ENCODE assay signal across 8 mouse cellular contexts in genomic region chr10:42308687-42308987, GRCm38 (mm10). TPM values are rescaled to one million over a fixed set of nuclear protein-coding genes. Genes with fewer than 3 reads are reported as not detected.
DNase-seq lines count a peak whose midpoint lies in the region; ATAC-seq lines count a peak whose summit lies in the region.

No protein-coding gene starts in this region.

- no peak overlapping the region for H3K9ac ChIP-seq in kidney, embryonic 16.5 days (replicated peaks; ENCODE audit: low read length)
- no peak overlapping the region; the same call in 1 of the 2 replicates for H3K9ac ChIP-seq in embryonic facial prominence, embryonic 15.5 days
- H3K9ac ChIP-seq in hindbrain, embryonic 16.5 days (ENCODE audit: low read depth, low read length) = peak overlapping the region; percentile 24
- peak overlapping the region; percentile 47 for H3K9ac ChIP-seq in midbrain, embryonic 15.5 days

- no peak overlapping the region for H3K27ac ChIP-seq in kidney, embryonic 16.5 days (ENCODE audit: low read length)
- H3K27ac ChIP-seq in embryonic facial prominence, embryonic 15.5 days (replicated peaks) = no peak overlapping the region
- no peak overlapping the region for H3K27ac ChIP-seq in hindbrain, embryonic 16.5 days (ENCODE audit: low read depth, low read length)
- H3K27ac ChIP-seq in midbrain, embryonic 15.5 days = no peak overlapping the region

- no peak for DNase-seq in kidney, postnatal 4 days
- DNase-seq in thymus, postnatal 4 days = no peak
- no peak for DNase-seq in spleen, postnatal 36 days (ENCODE audit: low spot score in 2 of 2)
- no peak for DNase-seq in natural killer cell, adult 2 months (ENCODE audit: low spot score in 2 of 2)

- H3K36me3 ChIP-seq in kidney, embryonic 16.5 days (ENCODE audit: insufficient read depth, low read length) = no peaks in the 10 kb centered on the region
- no peaks in the 10 kb centered on the region for H3K36me3 ChIP-seq in embryonic facial prominence, embryonic 15.5 days
- H3K36me3 ChIP-seq in hindbrain, embryonic 16.5 days (ENCODE audit: control insufficient read depth, insufficient read depth, low read length) = no peaks in the 10 kb centered on the region
- H3K36me3 ChIP-seq in midbrain, embryonic 15.5 days (replicated peaks) = no peaks in the 10 kb centered on the region

- peak overlapping the region; percentile 44 for H3K4me2 ChIP-seq in kidney, embryonic 16.5 days (replicated peaks; ENCODE audit: low read depth, low read length)
- H3K4me2 ChIP-seq in embryonic facial prominence, embryonic 15.5 days (replicated peaks) = peak overlapping the region; percentile 51
- H3K4me2 ChIP-seq in hindbrain, embryonic 16.5 days (ENCODE audit: low read length) = peak overlapping the region; percentile 59
- peak overlapping the region; percentile 56 for H3K4me2 ChIP-seq in midbrain, embryonic 15.5 days

- H3K4me3 ChIP-seq in kidney, embryonic 16.5 days (ENCODE audit: low read length) = peak overlapping the region; percentile 28
- peak overlapping the region; percentile 33 for H3K4me3 ChIP-seq in embryonic facial prominence, embryonic 15.5 days (replicated peaks)
- peak overlapping the region; percentile 32 for H3K4me3 ChIP-seq in hindbrain, embryonic 16.5 days (ENCODE audit: low read length)
- peak overlapping the region; percentile 31 for H3K4me3 ChIP-seq in midbrain, embryonic 15.5 days

- 29% methylated on average over 8 of the region's 8 CpGs for WGBS in kidney, embryonic 16.5 days
- WGBS in embryonic facial prominence, embryonic 15.5 days = 36% methylated on average over 8 of the region's 8 CpGs
- 32% methylated on average over 8 of the region's 8 CpGs for WGBS in hindbrain, embryonic 16.5 days
- 30% methylated on average over 8 of the region's 8 CpGs for WGBS in midbrain, embryonic 15.5 days

- H3K9me3 ChIP-seq in kidney, embryonic 16.5 days (ENCODE audit: low read length) = no peaks in the 10 kb centered on the region
- no peaks in the 10 kb centered on the region for H3K9me3 ChIP-seq in embryonic facial prominence, embryonic 15.5 days (replicated peaks)
- no peaks in the 10 kb centered on the region for H3K9me3 ChIP-seq in hindbrain, embryonic 16.5 days (ENCODE audit: control insufficient read depth, low read length)
- H3K9me3 ChIP-seq in midbrain, embryonic 15.5 days = no peaks in the 10 kb centered on the region

- no peak for ATAC-seq in kidney, embryonic 16.5 days (ENCODE audit: low FRiP score, low TSS enrichment)
- ATAC-seq in embryonic facial prominence, embryonic 15.5 days (ENCODE audit: insufficient number of reproducible peaks, low FRiP score, low TSS enrichment, low read depth) = no peak
- ATAC-seq in hindbrain, embryonic 16.5 days = no peak; the same call in 1 of the 2 replicates
- peak; percentile 46; the same call in 1 of the 2 replicates for ATAC-seq in midbrain, embryonic 15.5 days (replicated peaks)

- no peaks in the 10 kb centered on the region for H3K4me1 ChIP-seq in kidney, embryonic 16.5 days (ENCODE audit: insufficient read depth, low read length)
- no peaks in the 10 kb centered on the region for H3K4me1 ChIP-seq in embryonic facial prominence, embryonic 15.5 days
- peaks cover 3% of the 10 kb centered on the region for H3K4me1 ChIP-seq in hindbrain, embryonic 16.5 days (ENCODE audit: control insufficient read depth, insufficient read depth, low read depth, low read length)
- peaks cover 5% of the 10 kb centered on the region; the same call in 1 of the 2 replicates for H3K4me1 ChIP-seq in midbrain, embryonic 15.5 days

- H3K27me3 ChIP-seq in kidney, embryonic 16.5 days (ENCODE audit: insufficient read depth, low read length) = no peaks in the 10 kb centered on the region
- peaks cover 16% of the 10 kb centered on the region; the same call in 1 of the 2 replicates for H3K27me3 ChIP-seq in embryonic facial prominence, embryonic 15.5 days
- H3K27me3 ChIP-seq in hindbrain, embryonic 16.5 days (replicated peaks; ENCODE audit: control insufficient read depth, insufficient read depth, low read length) = peaks cover 9% of the 10 kb centered on the region
- no peaks in the 10 kb centered on the region for H3K27me3 ChIP-seq in midbrain, embryonic 15.5 days (replicated peaks)

RNA-seq across cellular contexts. Expression of gene Foxo3, which starts 32.1 kb away (rescaled TPM):
- 5.9 and 6.3 TPM in 2 replicates for polyA plus RNA-seq in kidney, embryonic 16.5 days (2015; fragmentation: Nextera tagmentation; extraction: Ambion mirVana)
- polyA plus RNA-seq in embryonic facial prominence, embryonic 15.5 days (2015; fragmentation: Nextera tagmentation; extraction: Ambion mirVana) = 9.4 and 10.0 TPM in 2 replicates
- polyA plus RNA-seq in hindbrain, embryonic 16.5 days (2015; fragmentation: Nextera tagmentation; extraction: Ambion mirVana) = 4.3 and 4.4 TPM in 2 replicates
- polyA plus RNA-seq in midbrain, embryonic 15.5 days (2015; fragmentation: Nextera tagmentation; extraction: Ambion mirVana) = 4.4 TPM in 2 replicates

Comparison
In these comparisons a context has a peak if more than half of its experiments do, and no peak if none do; other contexts are left out.
1. H3K9ac ChIP-seq: peak in hindbrain, embryonic 16.5 days (single experiment) and midbrain, embryonic 15.5 days (single experiment); none in kidney, embryonic 16.5 days (single experiment) and embryonic facial prominence, embryonic 15.5 days (single experiment).
2. Peak in every context shown above with its lines, with median percentiles within 50 percentile points of each other: H3K4me2 ChIP-seq and H3K4me3 ChIP-seq.